Comparison of ENCODE assay signal across 17 mouse cellular contexts in the genomic region with DNA sequence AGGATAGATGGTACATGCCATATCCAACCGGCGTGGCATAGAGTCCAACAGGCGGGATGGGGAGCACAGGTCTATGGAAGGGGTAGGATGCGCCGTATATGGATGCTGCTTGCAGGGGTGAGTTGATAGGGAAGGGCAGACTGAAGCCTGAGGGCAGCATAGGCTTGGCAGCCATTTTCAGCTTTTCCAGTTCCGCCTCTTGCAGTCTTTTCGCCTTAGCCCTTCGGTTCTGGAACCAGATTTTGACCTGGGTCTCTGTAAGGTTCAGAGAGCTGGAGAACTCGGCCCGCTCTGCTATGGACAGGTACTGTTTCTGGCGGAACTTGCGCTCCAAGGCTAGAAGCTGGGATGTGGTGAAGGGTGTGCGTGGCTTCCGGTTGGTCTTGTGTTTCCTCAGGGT. TPM values are rescaled to one million over a fixed set of nuclear protein-coding genes. Genes with fewer than 3 reads are reported as not detected.
DNase-seq lines count a peak whose midpoint lies in the region; ATAC-seq and TF ChIP-seq lines count a peak whose summit lies in the region.
"Had no signal": no experiment of that assay in that cellular context is flagged by ENCODE, and none has a peak within 500 bp of the region (broad histone marks: within the 10 kb centered on the region; RNA-seq: fewer than 3 reads in every experiment).

No protein-coding gene starts in this region.

- 0 out of 2 replicates have a peak overlapping the region, but pooled peaks have one; percentile 1 for H3K4me3 ChIP-seq in forebrain, embryonic 12.5 days (replicated peaks)
- no peak overlapping the region for H3K4me3 ChIP-seq in forebrain, postnatal 0 days (ENCODE audit: low read depth, low read length)
- peak overlapping the region; percentile 59 for H3K4me3 ChIP-seq in hindbrain, embryonic 10.5 days
- H3K4me3 ChIP-seq in limb, embryonic 13.5 days: peak overlapping the region; percentile 69
- no peak overlapping the region for H3K4me3 ChIP-seq in kidney, embryonic 14.5 days (ENCODE audit: low read length)
- H3K4me3 ChIP-seq: heart, adult 2 months; lung, embryonic 15.5 days; megakaryocyte, embryonic 14.5 days had no signal

- H3K4me2 ChIP-seq in forebrain, embryonic 12.5 days: no peak overlapping the region
- H3K4me2 ChIP-seq in forebrain, postnatal 0 days (ENCODE audit: low read depth): no peak overlapping the region
- H3K4me2 ChIP-seq in limb, embryonic 13.5 days (replicated peaks): peak overlapping the region; percentile 87
- no peak overlapping the region for H3K4me2 ChIP-seq in kidney, embryonic 14.5 days (replicated peaks; ENCODE audit: low read depth, low read length)
- H3K4me2 ChIP-seq: lung, embryonic 15.5 days had no signal

- H3K27ac ChIP-seq in forebrain, embryonic 12.5 days: no peak overlapping the region
- H3K27ac ChIP-seq in forebrain, postnatal 0 days (ENCODE audit: low read depth, low read length): no peak overlapping the region
- peak overlapping the region; percentile 36 for H3K27ac ChIP-seq in hindbrain, embryonic 10.5 days
- H3K27ac ChIP-seq in limb, embryonic 13.5 days: peak overlapping the region; percentile 44; the same call in 1 of the 2 replicates
- no peak overlapping the region for H3K27ac ChIP-seq in kidney, embryonic 14.5 days (ENCODE audit: low read depth, low read length)
- H3K27ac ChIP-seq: heart, adult 2 months; lung, embryonic 15.5 days had no signal

- H3K9ac ChIP-seq in forebrain, embryonic 12.5 days: no peak overlapping the region
- no peak overlapping the region for H3K9ac ChIP-seq in forebrain, postnatal 0 days
- H3K9ac ChIP-seq in limb, embryonic 13.5 days: peak overlapping the region; percentile 54
- no peak overlapping the region for H3K9ac ChIP-seq in kidney, embryonic 14.5 days (ENCODE audit: low read depth, low read length)
- H3K9ac ChIP-seq: lung, embryonic 15.5 days had no signal

- intact Hi-C loops in gastrocnemius, postnatal 14 days (cut with DNase I; ENCODE audit: low total_unique reads): no loop called here

- WGBS in forebrain, embryonic 12.5 days: 10% methylated on average over 14 of the region's 14 CpGs
- WGBS in forebrain, postnatal 0 days: 19% methylated on average over 14 of the region's 14 CpGs
- WGBS in hindbrain, embryonic 10.5 days: 12% methylated on average over 14 of the region's 14 CpGs
- WGBS in limb, embryonic 13.5 days: 47% methylated on average over 14 of the region's 14 CpGs
- 44% methylated on average over 14 of the region's 14 CpGs for WGBS in kidney, embryonic 14.5 days

- TF ChIP-seq CTCF in forebrain, postnatal 0 days (IDR thresholded peaks at IDR 0.05; ENCODE audit: low read depth): no peak

- no peak for DNase-seq in forebrain, postnatal 0 days
- DNase-seq in ES-CJ7 (ENCODE audit: low read depth, low spot score): peak; percentile 30
- peak; percentile 36 for DNase-seq in hindbrain, embryonic 10.5 days (ENCODE audit: low spot score)
- no peak for DNase-seq in gastrocnemius, postnatal 14 days
- no peak for DNase-seq in urinary bladder, postnatal 25 days (ENCODE audit: low spot score)
- DNase-seq: cerebellum, adult 11 months; heart, adult 2 months; kidney, postnatal 10 days; layer of hippocampus, adult 9-11 months; right cerebral cortex, postnatal 14 days had no signal

- peaks cover 33% of the 10 kb centered on the region for H3K4me1 ChIP-seq in forebrain, embryonic 12.5 days
- H3K4me1 ChIP-seq in forebrain, postnatal 0 days (ENCODE audit: insufficient read depth): no peaks in the 10 kb centered on the region
- H3K4me1 ChIP-seq in hindbrain, embryonic 10.5 days (replicated peaks): peaks cover 79% of the 10 kb centered on the region
- H3K4me1 ChIP-seq in limb, embryonic 13.5 days: peaks cover 53% of the 10 kb centered on the region
- H3K4me1 ChIP-seq in kidney, embryonic 14.5 days (ENCODE audit: control insufficient read depth, insufficient read depth, low read length): peaks cover 6% of the 10 kb centered on the region; the same call in 1 of the 2 replicates

- peaks cover 94% of the 10 kb centered on the region for H3K27me3 ChIP-seq in forebrain, embryonic 12.5 days
- peaks cover 94% of the 10 kb centered on the region for H3K27me3 ChIP-seq in forebrain, postnatal 0 days (ENCODE audit: insufficient read depth, low read length)
- H3K27me3 ChIP-seq in hindbrain, embryonic 10.5 days (ENCODE audit: insufficient read depth, poor library complexity, severe bottlenecking): peaks cover 100% of the 10 kb centered on the region
- peaks cover 83% of the 10 kb centered on the region for H3K27me3 ChIP-seq in limb, embryonic 13.5 days
- H3K27me3 ChIP-seq in kidney, embryonic 14.5 days (ENCODE audit: control insufficient read depth, insufficient read depth, low read length): peaks cover 98% of the 10 kb centered on the region

- no peaks in the 10 kb centered on the region for H3K36me3 ChIP-seq in forebrain, embryonic 12.5 days (replicated peaks)
- H3K36me3 ChIP-seq in forebrain, postnatal 0 days (ENCODE audit: insufficient read depth): no peaks in the 10 kb centered on the region
- H3K36me3 ChIP-seq in hindbrain, embryonic 10.5 days: peaks cover 5% of the 10 kb centered on the region; the same call in 1 of the 2 replicates
- H3K36me3 ChIP-seq in limb, embryonic 13.5 days: no peaks in the 10 kb centered on the region
- no peaks in the 10 kb centered on the region for H3K36me3 ChIP-seq in kidney, embryonic 14.5 days (ENCODE audit: control insufficient read depth, insufficient read depth, low read length)
- H3K36me3 ChIP-seq: G1E; lung, embryonic 15.5 days had no signal

- no peak for ATAC-seq in forebrain, embryonic 12.5 days (ENCODE audit: low FRiP score)
- no peak for ATAC-seq in forebrain, postnatal 0 days
- no peak for ATAC-seq in limb, embryonic 13.5 days (ENCODE audit: low FRiP score, low read depth)
- ATAC-seq in kidney, embryonic 14.5 days (ENCODE audit: low FRiP score, low TSS enrichment): no peak

- no peaks in the 10 kb centered on the region for H3K9me3 ChIP-seq in forebrain, embryonic 12.5 days
- H3K9me3 ChIP-seq in forebrain, postnatal 0 days (ENCODE audit: low read length): no peaks in the 10 kb centered on the region
- no peaks in the 10 kb centered on the region for H3K9me3 ChIP-seq in hindbrain, embryonic 10.5 days
- H3K9me3 ChIP-seq in limb, embryonic 13.5 days: no peaks in the 10 kb centered on the region
- H3K9me3 ChIP-seq in kidney, embryonic 14.5 days (ENCODE audit: control insufficient read depth, low read length): no peaks in the 10 kb centered on the region
- H3K9me3 ChIP-seq: lung, embryonic 15.5 days had no signal

RNA-seq across cellular contexts. Expression of a gene that starts 4.7 kb away (rescaled TPM):
- polyA plus RNA-seq in forebrain, embryonic 12.5 days (2016; fragmentation: Nextera tagmentation; extraction: Ambion mirVana): 9.8 and 19.6 TPM in 2 replicates
- 0.31 and 0.71 TPM in 2 replicates for total RNA-seq in forebrain, postnatal 0 days (2014; rRNA removed)
- 0.54 and 0.71 TPM in 2 replicates for polyA plus RNA-seq in forebrain, postnatal 0 days (2015; fragmentation: Nextera tagmentation; extraction: Ambion mirVana)
- 45.5 and 57.9 TPM in 2 replicates for polyA plus RNA-seq in hindbrain, embryonic 10.5 days (2016; fragmentation: Nextera tagmentation; extraction: Ambion mirVana)
- polyA plus RNA-seq in limb, embryonic 13.5 days (2015; fragmentation: Nextera tagmentation; extraction: Ambion mirVana): 35.7 and 46.1 TPM in 2 replicates
- polyA plus RNA-seq in kidney, embryonic 14.5 days (2014; fragmentation: Nextera tagmentation; extraction: Ambion mirVana): 0.73 and 1.2 TPM in 2 replicates
- under 1 TPM in 1 of 2 experiments, not detected in 1; 0.18 TPM for total RNA-seq in gastrocnemius, postnatal 14 days (2021)
- total RNA-seq: liver, adult 2 months had no signal
- polyA plus RNA-seq: G1E; liver, adult 2 months had no signal

Comparison
In these comparisons a context has a peak if more than half of its experiments do, and no peak if none do; other contexts are left out.
1. H3K4me3 ChIP-seq: peak in forebrain, embryonic 12.5 days (single experiment), hindbrain, embryonic 10.5 days (single experiment) and limb, embryonic 13.5 days (single experiment); none in forebrain, postnatal 0 days (single experiment) and kidney, embryonic 14.5 days (single experiment).
2. H3K27ac ChIP-seq: peak in hindbrain, embryonic 10.5 days (single experiment) and limb, embryonic 13.5 days (single experiment); none in forebrain, embryonic 12.5 days (single experiment), forebrain, postnatal 0 days (single experiment) and kidney, embryonic 14.5 days (single experiment).
3. DNase-seq: peak in ES-CJ7 (single experiment) and hindbrain, embryonic 10.5 days (single experiment); none in forebrain, postnatal 0 days (single experiment), gastrocnemius, postnatal 14 days (single experiment) and urinary bladder, postnatal 25 days (single experiment).